Mouse (Mus musculus): ENCODE measurements at regions not wholly inside any gene's neighbourhood (a gene's known extent, or its start where the extent isn't known, plus 50 kb on each side); places are given as distances from the start of the nearest gene placed in this dataset.

DNA sequence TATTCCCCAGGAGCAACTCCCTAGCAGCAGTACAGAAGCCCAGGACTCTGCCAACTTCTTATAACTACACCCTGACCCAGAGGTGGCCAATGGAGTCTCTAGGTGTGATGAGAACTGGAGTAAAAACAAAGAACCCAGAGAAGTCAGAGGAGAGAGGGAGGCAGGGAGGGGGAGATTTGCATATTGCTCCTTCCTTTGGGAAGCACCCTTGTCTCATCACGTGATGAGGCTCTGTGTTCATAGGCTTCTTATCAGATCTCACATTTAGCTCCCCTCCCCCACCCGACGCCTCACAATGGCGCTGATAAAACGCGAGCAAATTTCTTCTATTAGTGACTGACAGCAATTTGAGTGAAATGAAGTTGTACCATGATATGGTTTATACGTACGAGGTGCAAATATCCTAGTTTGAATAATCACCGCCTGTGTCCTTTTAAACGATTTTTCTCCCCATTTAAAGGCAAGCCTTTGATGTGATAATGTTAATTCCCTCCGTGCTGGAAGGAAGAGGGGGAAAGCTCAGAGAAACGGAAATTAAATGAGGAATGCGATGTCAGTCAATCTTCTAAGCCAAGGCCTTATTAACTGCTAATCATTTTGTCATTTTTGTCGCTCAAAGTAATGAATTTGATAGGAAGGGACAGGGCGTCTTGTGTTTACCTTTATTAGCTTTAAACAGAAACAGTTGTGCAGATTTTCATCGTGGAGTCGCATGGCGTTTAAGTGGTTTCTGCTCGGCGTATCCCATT, 273.3 kb downstream of the Irx1 start:
- TF ChIP-seq CTCF (IDR thresholded peaks at IDR 0.05; ENCODE audit: low read depth) (no peak), EP300 (IDR thresholded peaks at IDR 0.05; ENCODE audit: low read depth) (no peak)

Measured in liver, postnatal 0 days (tissue).